In genomic region chr13:37311555-37312221, GRCm38 (mm10) we compare ENCODE assay signal across 7 mouse cellular contexts. TPM values are rescaled to one million over a fixed set of nuclear protein-coding genes. Genes with fewer than 3 reads are reported as not detected.
DNase-seq lines count a peak whose midpoint lies in the region; ATAC-seq lines count a peak whose summit lies in the region.

No protein-coding gene starts in this region.

- H3K4me1 ChIP-seq in hindbrain, embryonic 11.5 days (replicated peaks; ENCODE audit: control insufficient read depth, insufficient read depth, low read length) = no peaks in the 10 kb centered on the region
- peaks cover 17% of the 10 kb centered on the region for H3K4me1 ChIP-seq in limb, embryonic 15.5 days

- H3K27ac ChIP-seq in hindbrain, embryonic 11.5 days (ENCODE audit: low read depth, low read length) = peak overlapping the region; percentile 80
- H3K27ac ChIP-seq in limb, embryonic 15.5 days = no peak overlapping the region

- no peaks in the 10 kb centered on the region for H3K27me3 ChIP-seq in hindbrain, embryonic 11.5 days (ENCODE audit: control insufficient read depth, insufficient read depth, low read length)
- H3K27me3 ChIP-seq in limb, embryonic 15.5 days = no peaks in the 10 kb centered on the region

- ATAC-seq in hindbrain, embryonic 11.5 days (ENCODE audit: low FRiP score) = peak; percentile 91
- ATAC-seq in limb, embryonic 15.5 days (ENCODE audit: insufficient number of reproducible peaks, low FRiP score, low TSS enrichment, low read depth) = no peak
- ATAC-seq in megakaryocyte progenitor cell, adult 5-6 weeks (replicated peaks; ENCODE audit: poor library complexity) = no peak

- H3K9ac ChIP-seq in hindbrain, embryonic 11.5 days (ENCODE audit: low read depth, low read length) = peak overlapping the region; percentile 52
- no peak overlapping the region for H3K9ac ChIP-seq in limb, embryonic 15.5 days

- peak overlapping the region; percentile 23 for H3K4me3 ChIP-seq in hindbrain, embryonic 11.5 days (ENCODE audit: low read depth, low read length)
- H3K4me3 ChIP-seq in limb, embryonic 15.5 days = peak overlapping the region; percentile 37

- no peaks in the 10 kb centered on the region for H3K9me3 ChIP-seq in hindbrain, embryonic 11.5 days (ENCODE audit: control insufficient read depth, low read length)
- H3K9me3 ChIP-seq in limb, embryonic 15.5 days = no peaks in the 10 kb centered on the region

- WGBS in hindbrain, embryonic 11.5 days = 11% methylated on average over 27 of the region's 27 CpGs
- 29% methylated on average over 27 of the region's 27 CpGs for WGBS in limb, embryonic 15.5 days

- H3K36me3 ChIP-seq in hindbrain, embryonic 11.5 days (ENCODE audit: control insufficient read depth, insufficient read depth, low read length) = no peaks in the 10 kb centered on the region
- no peaks in the 10 kb centered on the region for H3K36me3 ChIP-seq in limb, embryonic 15.5 days

- peak; percentile 12 for DNase-seq in lung, postnatal 10 days
- DNase-seq in lung, postnatal 25 days (ENCODE audit: low spot score) = no peak
- peak; percentile 78 for DNase-seq in embryo, embryonic 11 days
- DNase-seq in hindbrain, embryonic 11.5 days (ENCODE audit: low spot score) = peak; percentile 84
- peak; percentile 43 for DNase-seq in right cerebral cortex, adult 18-20 months

- H3K4me2 ChIP-seq in hindbrain, embryonic 11.5 days (replicated peaks; ENCODE audit: low read depth, low read length) = peak overlapping the region; percentile 55
- peak overlapping the region; percentile 76 for H3K4me2 ChIP-seq in limb, embryonic 15.5 days

RNA-seq across cellular contexts. Expression of gene Ly86, which starts 33.3 kb away (rescaled TPM):
- polyA plus RNA-seq in hindbrain, embryonic 11.5 days (2014; fragmentation: Nextera tagmentation; extraction: Ambion mirVana) = 7.2 and 8.6 TPM in 2 replicates
- 15.3 and 17.8 TPM in 2 replicates for polyA plus RNA-seq in limb, embryonic 15.5 days (2015; fragmentation: Nextera tagmentation; extraction: Ambion mirVana)
- 177 and 225 TPM in 2 replicates for total RNA-seq in megakaryocyte progenitor cell, adult 5-6 weeks (2015)
- total RNA-seq in megakaryocyte progenitor cell, adult 5-6 weeks (2017) = 136 and 198 TPM in 2 replicates
